Mouse (Mus musculus) midbrain, embryonic 16.5 days (tissue): ENCODE data around the gene Igll1. TPM values are rescaled to one million over a fixed set of nuclear protein-coding genes. Genes with fewer than 3 reads are reported as not detected.

Experiments
- ATAC-seq: fragments of 200-750 bp; cut with Nextera tagmentation; 2 replicates; pipeline ENCODE4 v1.8.0; 2017; ENCODE audit warnings: moderate TSS enrichment
- H3K27ac ChIP-seq: fragments of 300-500 bp; sonication (generic); 2 replicates; pipeline ENCODE4 v1.5.1; 2014; ENCODE audit warnings: mild to moderate bottlenecking, low read length, mixed read lengths
- H3K27me3 ChIP-seq: fragments of 300-500 bp; sonication (generic); 2 replicates; pipeline ENCODE4 v1.6.1; 2014; ENCODE audit warnings: low read depth, low read length, mixed read lengths; ENCODE audit not compliant: control insufficient read depth, insufficient read depth
- H3K36me3 ChIP-seq: fragments of 300-500 bp; sonication (generic); 2 replicates; pipeline ENCODE4 v1.6.1; 2014; ENCODE audit warnings: mild to moderate bottlenecking, low read length, moderate library complexity, mixed read lengths; ENCODE audit not compliant: control insufficient read depth, insufficient read depth
- H3K4me1 ChIP-seq: fragments of 300-500 bp; sonication (generic); 2 replicates; pipeline ENCODE4 v1.6.1; 2014; ENCODE audit warnings: mild to moderate bottlenecking, low read length, mixed read lengths; ENCODE audit not compliant: control insufficient read depth, insufficient read depth
- H3K4me2 ChIP-seq: fragments of 300-500 bp; sonication (generic); 2 replicates; pipeline ENCODE4 v1.6.1; 2014; ENCODE audit warnings: mild to moderate bottlenecking, low read length, mixed read lengths
- H3K4me3 ChIP-seq: fragments of 300-500 bp; sonication (generic); 2 replicates; pipeline ENCODE4 v1.5.1; 2014; ENCODE audit warnings: low read depth, mild to moderate bottlenecking, low read length, moderate library complexity, mixed read lengths
- H3K9ac ChIP-seq: fragments of 300-500 bp; sonication (generic); 2 replicates; pipeline ENCODE4 v1.6.1; 2014; ENCODE audit warnings: low read depth, low read length, mixed read lengths
- H3K9me3 ChIP-seq: fragments of 300-500 bp; sonication (generic); replicated peaks from 2 replicates; pipeline ENCODE4 v1.6.1; 2014; ENCODE audit warnings: mild to moderate bottlenecking, low read length, mixed read lengths; ENCODE audit not compliant: control insufficient read depth, poor library complexity, severe bottlenecking
- WGBS: fragments of 180-500 bp; shearing (Covaris S2); extraction: QIAGEN DNeasy Blood & Tissue Kit; methylation state at CpG from one replicate; pipeline ENCODE4 v1.1.7; 2014; 5-methylcytosine and 5-hydroxymethylcytosine counted together
- polyA plus RNA-seq: library from polyadenylated mRNA; unstranded; fragments of >200 nt; fragmentation: Nextera tagmentation; extraction: Ambion mirVana; gene quantifications from 2 replicates; pipeline ENCODE4 v1.2.1, GENCODE M21; 2015

Igll1 gene
- polyA plus RNA-seq: not detected in 2 replicates

- H3K27ac ChIP-seq: no peak within 1 kb of the TSS
- 74% methylated on average over 2 of the region's 2 CpGs for WGBS
- H3K9ac ChIP-seq: no peak within 1 kb of the TSS
- H3K4me1 ChIP-seq: no peaks in the 10 kb centered on the region
- ATAC-seq: no peak
- H3K27me3 ChIP-seq: no peaks in the 10 kb centered on the region
- H3K9me3 ChIP-seq: no peaks in the 10 kb centered on the region
- H3K4me3 ChIP-seq: no peak within 1 kb of the TSS
- H3K4me2 ChIP-seq: no peak within 1 kb of the TSS
- no peaks in the 10 kb centered on the region for H3K36me3 ChIP-seq
Measured at GRCm38 (mm10) chr16:16863978-16864377, at the start of gene Igll1. Gene Igll1 (minus strand): TSS chr16:16863985.

DNA sequence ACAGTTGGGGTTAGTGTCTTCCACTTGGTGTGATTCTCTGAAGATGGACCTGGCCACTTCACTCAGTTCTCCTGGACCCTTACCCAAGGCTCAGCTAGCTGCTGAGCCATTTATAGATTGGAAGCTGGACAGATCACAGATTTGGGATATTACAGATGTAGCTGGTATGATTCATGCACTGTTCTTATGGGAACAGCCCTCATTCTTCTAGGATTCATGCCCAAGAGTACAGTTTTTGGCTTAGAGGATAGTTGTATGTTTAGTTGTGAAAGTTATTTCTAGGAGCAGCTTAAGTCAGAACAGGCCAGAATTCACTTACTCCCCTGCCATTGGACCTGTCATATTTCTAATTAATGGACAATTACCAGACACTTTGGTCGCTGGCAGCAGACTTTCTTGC is 49.7 kb upstream of the Igll1 start:
- Histone ChIP-seq H3K27ac (no peak overlapping the region), H3K4me1 (0 out of 2 replicates have a peak, but pooled peaks cover 3% of the 10 kb centered on the region), H3K4me3 (no peak overlapping the region), H3K9ac (no peak overlapping the region), H3K27me3 (no peaks in the 10 kb centered on the region), H3K4me2 (no peak overlapping the region), H3K36me3 (peaks cover 46% of the 10 kb centered on the region), H3K9me3 (no peaks in the 10 kb centered on the region)
- WGBS: 86% methylated on average over 1 of the region's 1 CpGs
- no peak for ATAC-seq

DNA sequence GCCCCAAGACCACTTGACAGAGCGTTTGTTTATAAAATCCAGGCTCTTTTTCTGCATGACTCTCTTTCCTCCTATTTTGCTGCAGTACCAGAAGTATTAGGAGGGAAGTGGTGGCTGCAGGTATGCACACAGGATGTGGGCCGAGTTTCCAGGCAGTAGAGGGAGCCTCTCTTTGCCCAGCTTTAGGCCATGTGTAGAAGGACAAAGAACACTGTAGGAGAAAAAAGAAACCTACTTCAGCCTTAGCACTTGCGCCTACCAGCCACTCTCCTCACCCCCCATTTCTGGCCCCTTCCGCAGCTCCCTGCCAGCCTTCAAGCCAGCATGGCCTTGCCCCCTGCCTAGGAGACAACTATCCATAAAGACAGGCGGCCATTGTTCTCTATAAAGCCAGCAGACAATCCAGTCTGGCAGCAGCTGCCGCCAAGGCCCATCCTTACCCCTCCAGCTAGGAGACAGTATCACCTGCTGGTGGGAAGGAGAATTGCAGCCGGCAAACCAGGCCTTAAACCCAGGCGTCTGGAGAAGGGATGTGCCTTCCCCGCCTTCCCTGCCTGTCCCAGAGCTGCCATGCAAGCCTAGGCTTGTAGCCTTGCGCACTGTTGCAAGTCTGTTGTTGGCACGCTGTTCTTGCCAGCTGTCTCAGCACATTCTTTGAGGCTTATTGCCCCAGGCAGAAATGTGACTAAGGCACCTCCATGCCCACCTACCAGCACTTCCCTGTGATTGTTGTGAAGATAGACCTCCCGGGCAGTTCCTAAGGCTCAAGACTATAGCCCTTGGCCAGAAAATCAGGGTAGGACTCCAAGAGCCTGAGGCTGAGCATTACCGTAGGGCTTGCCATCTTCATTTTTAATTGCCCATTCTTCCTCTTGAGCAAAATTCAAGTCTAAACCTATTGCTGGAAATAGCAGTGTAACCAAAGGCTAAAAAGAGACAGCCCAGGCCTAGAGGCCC is 48.1 kb upstream of the Igll1 start:
- Histone ChIP-seq H3K4me1 (0 out of 2 replicates have a peak, but pooled peaks cover 3% of the 10 kb centered on the region), H3K4me2 (no peak overlapping the region), H3K4me3 (no peak overlapping the region), H3K27me3 (no peaks in the 10 kb centered on the region), H3K27ac (peak overlapping the region; percentile 53; the same call in 1 of the 2 replicates), H3K9me3 (no peaks in the 10 kb centered on the region), H3K36me3 (peaks cover 35% of the 10 kb centered on the region), H3K9ac (no peak overlapping the region)
- 32% methylated on average over 13 of the region's 13 CpGs for WGBS
- peak; percentile 91 for ATAC-seq

GRCm38 (mm10) chr16:16907799-16908198 is 44.0 kb upstream of the Igll1 start:
- Histone ChIP-seq H3K36me3 (peaks cover 38% of the 10 kb centered on the region), H3K9me3 (no peaks in the 10 kb centered on the region), H3K4me2 (no peak overlapping the region), H3K27ac (no peak overlapping the region; the same call in 1 of the 2 replicates), H3K4me1 (0 out of 2 replicates have a peak, but pooled peaks cover 3% of the 10 kb centered on the region), H3K27me3 (no peaks in the 10 kb centered on the region), H3K4me3 (no peak overlapping the region), H3K9ac (no peak overlapping the region)
- no peak for ATAC-seq
- WGBS: 84% methylated on average over 6 of the region's 6 CpGs

GRCm38 (mm10) chr16:16903188-16903587 is 39.4 kb upstream of the Igll1 start:
- H3K36me3 ChIP-seq: peaks cover 27% of the 10 kb centered on the region
- 86% methylated on average over 5 of the region's 5 CpGs for WGBS
- ATAC-seq: no peak

GRCm38 (mm10) chr16:16902329-16902728 is 38.5 kb upstream of the Igll1 start:
- ATAC-seq: no peak
- Histone ChIP-seq H3K4me3 (no peak overlapping the region), H3K4me2 (no peak overlapping the region), H3K36me3 (peaks cover 27% of the 10 kb centered on the region), H3K27me3 (no peaks in the 10 kb centered on the region), H3K4me1 (peaks cover 13% of the 10 kb centered on the region), H3K9ac (no peak overlapping the region), H3K27ac (no peak overlapping the region), H3K9me3 (no peaks in the 10 kb centered on the region)
- 84% methylated on average over 4 of the region's 4 CpGs for WGBS

More at GRCm38 (mm10) chr16:16903188-16903587, 39.4 kb upstream of the Igll1 start:
- Histone ChIP-seq H3K9me3 (no peaks in the 10 kb centered on the region), H3K27me3 (no peaks in the 10 kb centered on the region), H3K27ac (no peak overlapping the region), H3K4me1 (peaks cover 5% of the 10 kb centered on the region; the same call in 1 of the 2 replicates), H3K4me2 (no peak overlapping the region), H3K9ac (no peak overlapping the region), H3K4me3 (no peak overlapping the region)

GRCm38 (mm10) chr16:16897056-16897584 is 33.3 kb upstream of the Igll1 start:
- peak overlapping the region; percentile 82 for H3K9ac ChIP-seq
- H3K4me2 ChIP-seq: peak overlapping the region; percentile 84
- WGBS: 20% methylated on average over 10 of the region's 10 CpGs
- H3K4me1 ChIP-seq: peaks cover 17% of the 10 kb centered on the region
- peak overlapping the region; percentile 79 for H3K27ac ChIP-seq
- peak; percentile 16 for ATAC-seq
- H3K27me3 ChIP-seq: no peaks in the 10 kb centered on the region
- no peaks in the 10 kb centered on the region for H3K9me3 ChIP-seq
- H3K36me3 ChIP-seq: peaks cover 13% of the 10 kb centered on the region
- peak overlapping the region; percentile 65 for H3K4me3 ChIP-seq

DNA sequence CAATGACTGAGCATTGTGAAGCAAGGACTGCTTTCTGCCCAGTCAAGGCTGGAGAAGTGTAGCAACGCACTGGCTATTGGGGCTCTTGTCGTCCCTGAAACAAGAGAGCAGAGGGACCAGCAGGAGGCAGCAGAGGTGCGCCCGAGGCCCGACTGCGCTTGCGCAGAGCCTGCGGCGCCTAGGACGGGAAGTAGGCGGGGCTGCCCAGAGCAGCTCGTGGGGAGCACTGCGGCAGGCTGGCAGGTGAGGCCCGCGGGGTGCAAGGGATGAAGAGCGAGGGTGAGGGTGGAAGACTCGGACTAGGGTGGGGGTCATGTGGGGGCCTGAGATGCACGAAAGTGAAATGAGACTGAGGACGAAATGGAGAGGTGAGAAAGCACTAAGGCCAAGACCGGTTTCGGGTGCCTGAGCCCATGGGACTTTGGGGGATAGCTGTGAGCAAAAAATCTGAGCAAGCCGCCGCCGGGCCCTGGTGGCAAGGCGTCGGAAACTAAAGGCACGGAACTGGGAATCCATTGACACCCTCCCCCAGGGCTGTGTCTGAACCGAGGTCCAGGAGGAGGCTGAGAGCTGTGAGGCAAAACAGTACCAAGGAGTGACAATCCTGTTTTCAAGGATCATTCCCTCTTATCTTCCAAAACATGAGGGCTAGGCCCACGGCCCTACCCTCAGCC is 32.7 kb upstream of the Igll1 start, which contains the start of gene Ppm1f:
Gene Ppm1f (plus strand): TSS at position 88 of the 674 bp plus-strand sequence.
- Histone ChIP-seq H3K4me2 (peak within 1 kb of the TSS; percentile 84), H3K27me3 (no peaks in the 10 kb centered on the region), H3K4me1 (peaks cover 17% of the 10 kb centered on the region), H3K27ac (peak within 1 kb of the TSS; percentile 79), H3K9me3 (no peaks in the 10 kb centered on the region), H3K4me3 (peak within 1 kb of the TSS; percentile 65), H3K36me3 (peaks cover 11% of the 10 kb centered on the region), H3K9ac (peak within 1 kb of the TSS; percentile 82)
- under 1% methylated on average over 29 of the region's 29 CpGs for WGBS
- ATAC-seq: peak; percentile 91
